Mouse (Mus musculus) lung, postnatal 25 days (tissue): Measurements from ENCODE around the gene Dapk3.

Experiments
- DNase-seq: peaks from one replicate; pipeline ENCODE4 v3.0.0; 2022; ENCODE audit warnings: low spot score

Gene Dapk3

GRCm38 (mm10) chr10:81240876-81241275 lies 58.1 kb downstream of the Dapk3 start:
- peak; percentile 35 for DNase-seq

DNA sequence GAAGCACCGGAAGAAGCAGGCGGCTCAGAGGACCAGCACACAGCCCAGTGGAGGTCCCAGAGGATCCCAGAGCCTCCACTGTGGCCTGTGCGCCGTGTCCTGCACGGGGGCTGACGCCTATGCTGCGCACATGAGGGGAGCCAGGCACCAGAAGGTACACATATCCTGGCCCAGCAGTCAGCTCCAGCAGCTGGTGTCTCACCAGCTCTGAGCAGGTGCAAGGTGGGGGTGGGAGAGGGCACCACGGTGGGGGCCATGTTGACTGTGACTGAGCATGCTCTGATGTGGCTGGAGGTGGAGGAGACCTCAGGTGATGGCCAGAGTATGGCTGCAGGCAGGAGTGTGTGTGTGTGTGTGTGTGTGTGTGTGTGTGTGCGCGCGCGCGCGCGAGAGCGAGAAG lies 59.2 kb downstream of the Dapk3 start:
- DNase-seq, result no peak
